Mouse (Mus musculus) bone marrow macrophage, adult 2 months (primary cell): Measurements from ENCODE around the gene Dagla.

Source experiments
- CTCF ChIP-seq: IDR thresholded peaks from 2 replicates; pipeline ENCODE4 v1.5.1; 2012; ENCODE audit warnings: low read depth, mild to moderate bottlenecking, low read length, moderate library complexity
- POLR2A ChIP-seq: IDR thresholded peaks from 2 replicates; pipeline ENCODE4 v1.6.1; 2012; ENCODE audit warnings: mild to moderate bottlenecking, low read depth, low read length, borderline replicate concordance

- no peak for TF ChIP-seq POLR2A
- no peak for TF ChIP-seq CTCF
Measured at GRCm38 (mm10) chr19:10216101-10216500, 88.6 kb downstream of the Dagla start.
